Comparison of ENCODE assay signal across 8 mouse cellular contexts in genomic region chr10:45114462-45114861, GRCm38 (mm10). TPM values are rescaled to one million over a fixed set of nuclear protein-coding genes. Genes with fewer than 3 reads are reported as not detected.
DNase-seq lines count a peak whose midpoint lies in the region; TF ChIP-seq lines count a peak whose summit lies in the region.

No protein-coding gene starts in this region.

- H3K27ac ChIP-seq in cerebellum, adult 2 months (ENCODE audit: insufficient read depth, low read length), result no peak overlapping the region
- H3K27ac ChIP-seq in cortical plate, adult 2 months (ENCODE audit: insufficient read depth, low read length), result no peak overlapping the region

- H3K4me3 ChIP-seq in cerebellum, adult 2 months (replicated peaks; ENCODE audit: insufficient read depth, low read depth, low read length), result no peak overlapping the region
- H3K4me3 ChIP-seq in cortical plate, adult 2 months (ENCODE audit: insufficient read depth, low read length), result no peak overlapping the region

- WGBS in cerebellum, adult 2 months, result 75% methylated on average over 4 of the region's 4 CpGs

- TF ChIP-seq POLR2A in cerebellum, adult 2 months (IDR thresholded peaks at IDR 0.05; ENCODE audit: borderline replicate concordance, insufficient read depth, low read length), result no peak
- no peak for TF ChIP-seq POLR2A in cortical plate, adult 2 months (IDR thresholded peaks at IDR 0.05; ENCODE audit: extremely low read depth, insufficient read depth, low read length)

- DNase-seq in cerebellum, adult 2 months, result no peak
- DNase-seq in cerebellum, postnatal 36 days, result no peak
- peak; percentile 26 for DNase-seq in layer of hippocampus, adult 11-12 months (ENCODE audit: low spot score)
- no peak for DNase-seq in layer of hippocampus, postnatal 25 days (ENCODE audit: extremely low spot score in 1 of 2, low spot score in 1 of 2)
- peak; percentile 45 for DNase-seq in retina, embryonic 14.5 days (ENCODE audit: low spot score)
- DNase-seq in yolk sac, embryonic 10.5 days (ENCODE audit: low spot score), result no peak
- DNase-seq in right cerebral cortex, postnatal 10 days (ENCODE audit: low spot score in 2 of 2), result no peak

- H3K27me3 ChIP-seq in cerebellum, adult 2 months (ENCODE audit: control insufficient read depth, insufficient read depth, low read length), result no peaks in the 10 kb centered on the region

- TF ChIP-seq CTCF in cerebellum, adult 2 months (IDR thresholded peaks at IDR 0.05; ENCODE audit: borderline replicate concordance, insufficient read depth, low read depth, low read length), result peak; percentile 49; the same call in 1 of the 2 replicates
- TF ChIP-seq CTCF in cortical plate, adult 2 months (IDR thresholded peaks at IDR 0.05; ENCODE audit: extremely low read depth, insufficient read depth, low read length), result peak; percentile 64

- H3K4me1 ChIP-seq in cerebellum, adult 2 months (ENCODE audit: control insufficient read depth, insufficient read depth, low read length), result no peaks in the 10 kb centered on the region
- no peaks in the 10 kb centered on the region for H3K4me1 ChIP-seq in cortical plate, adult 2 months (ENCODE audit: control insufficient read depth, insufficient read depth, low read length)

RNA-seq across cellular contexts. Expression of gene Prep, which starts 47.5 kb away (rescaled TPM):
- 7.8 and 8.7 TPM in 2 replicates for polyA plus RNA-seq in cerebellum, adult 2 months (2012; rRNA removed)
- total RNA-seq in layer of hippocampus, postnatal 25 days (2021), result 10 to 100 TPM in 1 of 2 experiments, 1 to 10 TPM in 1; 9.5 to 10.3 TPM
- polyA plus RNA-seq in cortical plate, adult 2 months (2012; rRNA removed), result 6.6 and 7.1 TPM in 2 replicates

Comparison
In these comparisons a context has a peak if more than half of its experiments do, and no peak if none do; other contexts are left out.
1. DNase-seq: peak in layer of hippocampus, adult 11-12 months (single experiment) and retina, embryonic 14.5 days (single experiment); none in cerebellum, adult 2 months (0 of 2), cerebellum, postnatal 36 days (0 of 2), layer of hippocampus, postnatal 25 days (0 of 2), yolk sac, embryonic 10.5 days (single experiment) and right cerebral cortex, postnatal 10 days (0 of 2).